Mouse (Mus musculus): Measurements from ENCODE around the gene Pemt.

GRCm38 (mm10) chr11:60061504-60062006 lies 15.3 kb upstream of the Pemt start:
- TF ChIP-seq POLR2A (IDR thresholded peaks at IDR 0.05; ENCODE audit: control insufficient read depth, low read depth, low read length), result no peak
- no peak for TF ChIP-seq CTCF (IDR thresholded peaks at IDR 0.05; ENCODE audit: control insufficient read depth, insufficient read depth, insufficient replicate concordance, low read depth, low read length)

All from testis, adult 2 months (tissue).